Mouse (Mus musculus) midbrain, postnatal 0 days (tissue): Measurements from ENCODE around the gene Tmem50b. TPM values are rescaled to one million over a fixed set of nuclear protein-coding genes. Genes with fewer than 3 reads are reported as not detected.

ENCODE experiments used
- ATAC-seq: fragments of 200-750 bp; cut with Nextera tagmentation; 2 replicates; pipeline ENCODE4 v1.8.0; 2017; ENCODE audit warnings: moderate number of reproducible peaks, mild to moderate bottlenecking, moderate TSS enrichment, moderate library complexity; ENCODE audit not compliant: low FRiP score
- DNase-seq: peaks from one replicate; pipeline ENCODE4 v3.0.0-alpha.2; 2015; ENCODE audit warnings: low spot score
- H3K27ac ChIP-seq: fragments of 300-500 bp; sonication (generic); 2 replicates; pipeline ENCODE4 v1.5.1; 2014; ENCODE audit warnings: low read depth, mild to moderate bottlenecking, low read length, mixed read lengths
- H3K27me3 ChIP-seq: fragments of 300-500 bp; sonication (generic); 2 replicates; pipeline ENCODE4 v1.6.1; 2014; ENCODE audit warnings: low read length, control low read depth, mixed read lengths; ENCODE audit not compliant: insufficient read depth
- H3K36me3 ChIP-seq: fragments of 300-500 bp; sonication (generic); 2 replicates; pipeline ENCODE4 v1.6.1; 2014; ENCODE audit warnings: low read length, control low read depth, mixed read lengths; ENCODE audit not compliant: insufficient read depth
- H3K4me1 ChIP-seq: fragments of 300-500 bp; sonication (generic); 2 replicates; pipeline ENCODE4 v1.6.1; 2014; ENCODE audit warnings: mild to moderate bottlenecking, control low read depth, antibody characterized with exemption, low read length, mixed read lengths; ENCODE audit not compliant: insufficient read depth
- H3K4me2 ChIP-seq: fragments of 300-500 bp; sonication (generic); 2 replicates; pipeline ENCODE4 v1.6.1; 2014; ENCODE audit warnings: low read depth, mild to moderate bottlenecking, low read length, mixed read lengths; ENCODE audit not compliant: poor library complexity, severe bottlenecking
- H3K4me3 ChIP-seq: fragments of 300-500 bp; sonication (generic); 2 replicates; pipeline ENCODE4 v1.5.1; 2014; ENCODE audit warnings: low read depth, mild to moderate bottlenecking, low read length, moderate library complexity
- H3K9ac ChIP-seq: fragments of 300-500 bp; sonication (generic); replicated peaks from 2 replicates; pipeline ENCODE4 v1.6.1; 2014; ENCODE audit warnings: mild to moderate bottlenecking, low read length, moderate library complexity, mixed read lengths; ENCODE audit not compliant: poor library complexity, severe bottlenecking
- H3K9me3 ChIP-seq: fragments of 300-500 bp; sonication (generic); 2 replicates; pipeline ENCODE4 v1.6.1; 2016; ENCODE audit warnings: low read length, control low read depth
- CTCF ChIP-seq: IDR thresholded peaks from 2 replicates; pipeline ENCODE4 v1.5.1; 2016; ENCODE audit warnings: antibody characterized with exemption, mild to moderate bottlenecking
- WGBS: fragments of 180-500 bp; shearing (Covaris S2); extraction: QIAGEN DNeasy Blood & Tissue Kit; methylation state at CpG from one replicate; pipeline ENCODE4 v1.1.7; 2014; 5-methylcytosine and 5-hydroxymethylcytosine counted together
- polyA plus RNA-seq: library from polyadenylated mRNA; unstranded; fragments of >200 nt; fragmentation: Nextera tagmentation; extraction: Ambion mirVana; gene quantifications from 2 replicates; pipeline ENCODE4 v1.2.1, GENCODE M21; 2015
- total RNA-seq: library from RNA; depleted of rRNA; stranded (reverse); fragments of >200 nt; gene quantifications from 2 replicates; pipeline ENCODE4 v1.2.3, GENCODE M21; 2014

Tmem50b gene
- total and polyA plus RNA-seq, 2 experiments from 2014 or later, result 78.2 to 103 TPM

DNA sequence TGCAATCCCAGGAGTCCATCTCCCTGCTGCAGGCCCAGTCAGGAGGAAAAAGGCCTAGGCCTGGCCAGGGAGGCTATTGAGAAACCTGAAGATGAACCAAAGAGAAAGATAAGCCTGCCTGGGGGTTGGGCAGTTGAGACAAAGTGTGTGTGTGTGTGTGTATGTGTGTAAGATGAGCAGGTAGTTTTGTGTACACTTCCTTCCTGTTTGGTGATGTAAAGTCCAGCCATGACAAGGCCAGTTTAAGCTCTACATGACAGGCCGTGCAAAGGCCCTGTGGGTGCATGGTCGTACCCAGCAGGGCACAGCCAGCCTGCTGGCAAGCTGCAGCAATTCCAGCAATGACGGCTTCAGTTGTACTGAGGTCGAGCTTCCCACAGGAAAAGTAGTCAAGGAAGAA is 32.1 kb upstream of the Tmem50b start:
- 93% methylated on average over 4 of the region's 4 CpGs for WGBS
- H3K4me1 ChIP-seq, result no peaks in the 10 kb centered on the region
- H3K9me3 ChIP-seq, result no peaks in the 10 kb centered on the region
- H3K27ac ChIP-seq, result no peak overlapping the region
- DNase-seq (no peak), ATAC-seq (no peak)
- no peak overlapping the region for H3K9ac ChIP-seq
- no peaks in the 10 kb centered on the region for H3K27me3 ChIP-seq
- H3K4me2 ChIP-seq, result no peak overlapping the region
- H3K36me3 ChIP-seq, result peaks cover 47% of the 10 kb centered on the region
- H3K4me3 ChIP-seq, result no peak overlapping the region
- TF ChIP-seq CTCF, result no peak

DNA sequence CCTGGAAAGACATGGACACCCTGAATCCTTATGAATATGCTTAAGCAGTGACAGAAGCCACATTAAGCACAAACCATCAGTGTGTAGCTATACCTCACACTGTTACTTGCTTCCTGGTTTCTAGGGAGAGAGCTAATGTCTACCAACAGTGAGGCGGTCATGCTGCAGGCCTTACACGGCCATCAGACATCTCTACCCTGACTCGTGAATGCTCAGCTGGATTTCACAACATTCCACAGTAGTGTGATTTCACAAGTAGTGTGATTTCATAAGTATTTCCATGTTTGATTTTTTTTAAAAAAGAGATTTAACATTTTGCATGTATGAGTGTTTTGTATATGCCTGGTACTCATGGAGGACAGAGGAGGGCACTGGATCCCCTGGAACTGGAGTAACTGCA is 31.1 kb upstream of the Tmem50b start:
- Histone ChIP-seq H3K36me3 (peaks cover 46% of the 10 kb centered on the region), H3K27me3 (no peaks in the 10 kb centered on the region), H3K4me3 (no peak overlapping the region), H3K27ac (no peak overlapping the region), H3K4me2 (no peak overlapping the region), H3K9me3 (no peaks in the 10 kb centered on the region), H3K4me1 (no peaks in the 10 kb centered on the region), H3K9ac (no peak overlapping the region)
- ATAC-seq, result no peak
- no peak for DNase-seq
- TF ChIP-seq CTCF, result no peak
- WGBS, result 96% methylated on average over 3 of the region's 3 CpGs

DNA sequence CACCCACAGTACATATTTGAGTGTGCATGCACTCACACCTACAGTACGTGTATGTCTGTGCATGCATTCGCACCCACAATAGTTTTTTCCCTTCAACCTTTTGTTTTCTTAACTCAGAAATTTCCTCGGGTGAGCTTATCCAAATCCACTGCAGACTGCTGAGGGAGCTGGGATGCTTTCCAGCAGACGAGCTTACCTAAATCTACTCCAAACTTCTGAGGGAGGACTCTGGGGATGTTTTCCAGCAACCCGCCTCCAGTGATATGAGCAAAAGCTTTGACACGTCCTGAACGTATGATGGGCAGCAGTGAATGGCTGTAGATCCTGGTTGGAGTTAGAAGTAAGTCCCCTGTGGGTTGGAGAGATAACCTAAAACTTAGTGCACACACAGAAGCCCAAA is 30.2 kb upstream of the Tmem50b start:
- H3K4me2 ChIP-seq, result no peak overlapping the region
- no peaks in the 10 kb centered on the region for H3K27me3 ChIP-seq
- H3K4me1 ChIP-seq, result no peaks in the 10 kb centered on the region
- H3K9me3 ChIP-seq, result no peaks in the 10 kb centered on the region
- no peak for TF ChIP-seq CTCF
- peaks cover 50% of the 10 kb centered on the region for H3K36me3 ChIP-seq
- no peak overlapping the region for H3K27ac ChIP-seq
- 89% methylated on average over 7 of the region's 7 CpGs for WGBS
- DNase-seq, result no peak
- no peak for ATAC-seq
- H3K4me3 ChIP-seq, result no peak overlapping the region
- no peak overlapping the region for H3K9ac ChIP-seq

DNA sequence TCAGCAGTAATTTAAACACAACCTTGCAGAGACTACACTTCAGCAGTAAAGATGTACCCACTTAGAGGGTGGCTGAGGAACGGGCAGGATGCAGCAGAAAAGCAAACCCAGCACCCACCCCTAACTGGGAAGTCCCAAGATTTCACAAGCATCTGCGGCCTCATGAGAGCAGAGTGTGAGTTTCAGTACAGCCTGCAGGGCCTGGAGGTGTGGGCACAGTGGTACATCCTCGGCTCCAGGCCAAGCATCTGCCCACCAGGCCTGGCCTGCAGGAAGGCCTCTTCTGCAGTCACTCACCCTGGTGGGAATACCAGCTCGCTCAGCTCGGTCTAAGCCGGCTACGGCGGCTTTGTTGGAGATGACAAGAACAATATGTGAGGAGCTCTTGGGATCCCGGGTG is 25.5 kb upstream of the Tmem50b start:
- no peak for TF ChIP-seq CTCF
- Histone ChIP-seq H3K4me3 (no peak overlapping the region), H3K4me2 (no peak overlapping the region), H3K27ac (no peak overlapping the region), H3K36me3 (peaks cover 53% of the 10 kb centered on the region), H3K27me3 (no peaks in the 10 kb centered on the region), H3K9me3 (no peaks in the 10 kb centered on the region), H3K4me1 (no peaks in the 10 kb centered on the region), H3K9ac (no peak overlapping the region)
- no peak for ATAC-seq
- DNase-seq, result no peak
- 95% methylated on average over 9 of the region's 9 CpGs for WGBS

DNA sequence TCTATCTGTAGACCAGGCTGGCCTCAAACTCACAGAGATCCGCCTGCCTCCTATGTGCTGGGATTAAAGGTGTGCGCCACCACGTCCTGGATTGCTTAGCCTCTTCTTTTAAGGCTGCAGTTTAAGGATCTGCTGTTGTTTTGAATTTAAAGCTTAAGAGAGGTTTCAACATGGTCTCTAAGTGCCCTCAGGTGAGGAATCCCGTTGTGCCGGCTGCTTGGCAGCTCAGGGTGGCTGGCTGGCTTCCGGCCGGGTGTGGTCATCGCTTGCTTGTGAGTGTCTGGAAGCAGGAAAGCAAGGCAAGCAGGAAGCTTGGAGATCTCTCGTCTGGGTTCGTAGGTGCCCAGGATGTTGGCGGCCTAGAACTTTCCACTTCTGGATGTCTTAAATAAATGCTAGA is 23.4 kb upstream of the Tmem50b start:
- no peak for TF ChIP-seq CTCF
- no peak overlapping the region for H3K4me3 ChIP-seq
- H3K27ac ChIP-seq, result no peak overlapping the region
- H3K36me3 ChIP-seq, result peaks cover 49% of the 10 kb centered on the region
- WGBS, result 92% methylated on average over 11 of the region's 11 CpGs
- no peak overlapping the region for H3K4me2 ChIP-seq
- ATAC-seq (no peak), DNase-seq (no peak)
- H3K27me3 ChIP-seq, result no peaks in the 10 kb centered on the region
- H3K9me3 ChIP-seq, result no peaks in the 10 kb centered on the region
- no peak overlapping the region for H3K9ac ChIP-seq
- no peaks in the 10 kb centered on the region for H3K4me1 ChIP-seq

DNA sequence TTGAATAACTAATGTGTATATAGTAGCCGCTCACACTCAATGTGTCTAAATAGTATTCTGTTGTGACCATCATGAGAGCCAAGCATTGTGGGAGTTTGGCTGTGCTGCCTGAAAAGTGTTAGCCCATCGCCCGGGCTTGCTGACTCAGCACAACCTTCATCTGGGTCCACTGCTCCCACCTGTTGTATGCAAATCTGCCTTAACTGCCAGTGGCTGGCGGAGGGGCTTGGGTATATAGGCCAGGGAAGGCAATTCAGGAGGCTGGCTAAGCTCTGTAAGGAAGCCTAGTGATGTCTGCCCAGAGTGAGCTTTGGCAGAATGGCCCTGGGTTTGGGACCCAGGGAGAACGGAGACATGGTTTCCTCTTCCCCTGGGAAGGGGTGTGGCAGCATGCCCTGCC is 22.6 kb upstream of the Tmem50b start:
- 95% methylated on average over 5 of the region's 5 CpGs for WGBS
- DNase-seq (no peak), ATAC-seq (no peak)
- no peaks in the 10 kb centered on the region for H3K4me1 ChIP-seq
- TF ChIP-seq CTCF, result no peak
- H3K9ac ChIP-seq, result no peak overlapping the region
- peaks cover 41% of the 10 kb centered on the region for H3K36me3 ChIP-seq
- H3K9me3 ChIP-seq, result no peaks in the 10 kb centered on the region
- H3K4me2 ChIP-seq, result no peak overlapping the region
- H3K27ac ChIP-seq, result no peak overlapping the region
- H3K4me3 ChIP-seq, result no peak overlapping the region
- no peaks in the 10 kb centered on the region for H3K27me3 ChIP-seq
